ENCODE assay signal across 20 mouse cellular contexts in the genomic region with DNA sequence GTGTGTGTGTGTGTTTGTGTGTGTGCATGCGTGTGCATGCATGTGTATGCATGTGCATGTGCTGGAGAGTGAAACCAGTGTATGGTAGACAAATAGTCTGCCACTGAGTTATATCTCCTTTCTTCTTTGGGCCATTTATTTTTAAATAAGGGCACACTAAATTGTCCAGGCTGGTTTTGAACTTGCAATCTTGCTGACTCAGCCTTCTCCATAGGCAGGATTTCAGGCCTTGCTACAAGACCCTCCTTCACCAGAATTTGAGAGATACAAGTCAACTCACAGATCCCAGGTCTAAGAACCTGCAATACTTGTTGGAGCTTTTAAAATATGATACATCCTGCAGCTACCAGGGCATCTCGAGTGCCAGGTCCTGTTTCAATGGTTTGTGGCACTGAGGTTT.
"Had no signal": no experiment of that assay in that cellular context is flagged by ENCODE, and none has a peak within 500 bp of the region (broad histone marks: within the 10 kb centered on the region; RNA-seq: fewer than 3 reads in every experiment).

No protein-coding gene starts in this region.

- H3K27ac ChIP-seq: lung, embryonic 15.5 days; macrophage had no signal

- H3K27me3 ChIP-seq: lung, embryonic 15.5 days; megakaryocyte, embryonic 14.5 days; midbrain, embryonic 15.5 days; neural tube, embryonic 13.5 days; neural tube, embryonic 15.5 days had no signal

- ATAC-seq: liver, postnatal 0 days; lung, postnatal 0 days had no signal

- H3K4me1 ChIP-seq: lung, embryonic 15.5 days had no signal

- H3K4me3 ChIP-seq: lung, embryonic 15.5 days; midbrain, embryonic 13.5 days; midbrain, embryonic 15.5 days; neural tube, embryonic 13.5 days; neural tube, embryonic 15.5 days had no signal

- H3K9me3 ChIP-seq: lung, embryonic 15.5 days; megakaryocyte, embryonic 14.5 days; midbrain, embryonic 13.5 days; midbrain, embryonic 15.5 days; neural tube, embryonic 13.5 days; neural tube, embryonic 15.5 days had no signal

- H3K36me3 ChIP-seq: lung, embryonic 15.5 days; midbrain, embryonic 13.5 days; midbrain, embryonic 15.5 days; neural tube, embryonic 13.5 days; neural tube, embryonic 15.5 days had no signal

- H3K4me2 ChIP-seq: lung, embryonic 15.5 days; midbrain, embryonic 11.5 days; midbrain, embryonic 13.5 days; midbrain, embryonic 15.5 days; neural tube, embryonic 13.5 days; neural tube, embryonic 15.5 days had no signal

- H3K9ac ChIP-seq: liver, postnatal 0 days; lung, embryonic 15.5 days; midbrain, embryonic 15.5 days; neural tube, embryonic 13.5 days; neural tube, embryonic 15.5 days had no signal

- DNase-seq: liver, postnatal 0 days; lung, adult 2 months; lung, postnatal 14 days; lung, postnatal 36 days; right cerebral cortex, adult 18-20 months; right cerebral cortex, postnatal 25 days; right cerebral cortex, postnatal 4 days; spleen, adult 18-20 months; thymus, adult 2 months; thymus, postnatal 25 days; thymus, postnatal 4 days had no signal
